Mouse (Mus musculus): ENCODE measurements around the gene Dhrs3. TPM values are rescaled to one million over a fixed set of nuclear protein-coding genes. Genes with fewer than 3 reads are reported as not detected.

Dhrs3 gene
- total and polyA plus RNA-seq, 2 experiments from 2014 or later: 39.0 to 45.0 TPM

DNA sequence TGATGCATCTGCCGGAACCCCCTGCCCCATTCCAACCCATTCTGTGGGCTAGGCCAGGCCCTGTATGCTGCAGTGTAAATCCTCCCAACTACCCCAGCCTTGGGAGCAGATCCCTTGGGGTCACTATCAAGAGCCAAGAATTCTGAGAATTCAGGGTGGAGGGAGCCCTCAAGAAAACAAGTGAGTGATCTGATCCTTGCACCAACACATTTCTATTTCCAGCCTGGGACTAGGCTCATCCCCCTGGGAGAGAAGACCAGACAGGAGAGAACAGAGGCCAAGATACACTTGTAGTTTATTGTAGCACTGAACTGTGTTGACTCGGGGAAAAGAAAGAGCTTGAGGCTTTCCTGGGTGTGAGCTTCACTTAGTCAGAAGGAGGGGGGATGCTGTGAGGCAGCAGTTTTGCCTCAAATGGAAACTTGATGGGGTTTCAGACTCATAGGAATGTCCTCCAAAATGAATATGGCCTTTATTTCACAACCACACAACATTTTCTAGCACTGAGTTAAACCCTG lies 17.0 kb upstream of the Dhrs3 start:
- Histone ChIP-seq H3K4me3 (ENCODE audit: low read depth, low read length) (no peak overlapping the region), H3K9ac (replicated peaks; ENCODE audit: low read depth, low read length) (no peak overlapping the region), H3K4me1 (ENCODE audit: control insufficient read depth, insufficient read depth) (no peaks in the 10 kb centered on the region), H3K27me3 (ENCODE audit: control insufficient read depth, insufficient read depth, low read length) (no peaks in the 10 kb centered on the region), H3K4me2 (ENCODE audit: low read depth, low read length) (no peak overlapping the region), H3K36me3 (replicated peaks; ENCODE audit: control insufficient read depth, insufficient read depth, low read length) (no peaks in the 10 kb centered on the region), H3K27ac (ENCODE audit: low read depth) (no peak overlapping the region), H3K9me3 (replicated peaks; ENCODE audit: control insufficient read depth, low read length) (no peaks in the 10 kb centered on the region)
- DNase-seq (ENCODE audit: low spot score) (no peak), ATAC-seq (ENCODE audit: insufficient read depth, low read depth) (no peak)
- 69% methylated on average over 2 of the region's 2 CpGs for WGBS
- no peak for TF ChIP-seq CTCF (IDR thresholded peaks at IDR 0.05; ENCODE audit: low read depth)
- no peak for TF ChIP-seq EP300 (IDR thresholded peaks at IDR 0.05; ENCODE audit: low read depth)

DNA sequence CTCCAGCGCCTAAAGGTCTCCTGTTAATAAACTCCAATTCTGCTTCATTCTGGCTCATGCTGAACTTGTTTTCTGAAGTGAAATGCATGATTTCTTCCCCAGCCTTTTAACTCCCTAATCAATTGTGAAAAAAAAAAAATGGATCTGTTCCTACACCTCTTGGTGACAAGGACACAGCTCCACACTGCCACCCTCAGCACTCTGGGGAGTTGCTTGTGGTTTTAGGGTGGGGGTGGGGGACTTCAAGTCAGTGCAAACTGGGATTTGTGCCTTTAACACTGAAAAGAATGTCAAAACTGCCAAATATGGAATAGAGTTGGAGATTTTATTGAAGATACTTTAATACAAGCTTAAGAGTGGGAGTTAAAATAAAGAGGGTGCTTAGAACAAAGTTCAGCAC lies 13.1 kb upstream of the Dhrs3 start:
- DNase-seq (ENCODE audit: low spot score) (no peak), ATAC-seq (ENCODE audit: insufficient read depth, low read depth) (no peak)
- no peaks in the 10 kb centered on the region for H3K9me3 ChIP-seq (replicated peaks; ENCODE audit: control insufficient read depth, low read length)
- WGBS: 41% methylated on average over 1 of the region's 1 CpGs
- no peaks in the 10 kb centered on the region for H3K36me3 ChIP-seq (replicated peaks; ENCODE audit: control insufficient read depth, insufficient read depth, low read length)
- H3K4me2 ChIP-seq (ENCODE audit: low read depth, low read length): no peak overlapping the region
- no peak overlapping the region for H3K27ac ChIP-seq (ENCODE audit: low read depth)
- no peaks in the 10 kb centered on the region for H3K4me1 ChIP-seq (ENCODE audit: control insufficient read depth, insufficient read depth)
- TF ChIP-seq CTCF (IDR thresholded peaks at IDR 0.05; ENCODE audit: low read depth): no peak
- no peak for TF ChIP-seq EP300 (IDR thresholded peaks at IDR 0.05; ENCODE audit: low read depth)
- H3K4me3 ChIP-seq (ENCODE audit: low read depth, low read length): no peak overlapping the region
- no peaks in the 10 kb centered on the region for H3K27me3 ChIP-seq (ENCODE audit: control insufficient read depth, insufficient read depth, low read length)
- no peak overlapping the region for H3K9ac ChIP-seq (replicated peaks; ENCODE audit: low read depth, low read length)

DNA sequence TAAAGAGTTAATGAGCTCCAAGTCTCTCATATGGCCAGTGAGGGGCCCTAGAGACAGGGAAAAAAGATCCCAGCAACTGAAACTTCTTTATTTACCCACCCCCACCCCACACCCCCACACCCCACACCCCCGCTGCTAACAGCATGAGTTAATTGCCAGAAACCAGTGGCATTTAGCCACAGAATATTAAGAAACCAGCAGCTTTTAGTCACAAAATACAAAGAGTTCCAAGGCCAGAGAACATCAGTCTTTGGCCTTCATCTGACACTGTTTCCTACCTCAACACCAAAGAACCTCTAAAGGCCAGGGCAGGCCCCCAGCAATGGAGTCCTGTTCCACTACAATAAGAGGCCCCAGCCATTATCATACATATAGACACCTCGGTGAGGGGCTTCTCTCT lies 11.3 kb upstream of the Dhrs3 start:
- Histone ChIP-seq H3K27me3 (ENCODE audit: control insufficient read depth, insufficient read depth, low read length) (no peaks in the 10 kb centered on the region), H3K27ac (ENCODE audit: low read depth) (no peak overlapping the region), H3K9ac (replicated peaks; ENCODE audit: low read depth, low read length) (no peak overlapping the region), H3K4me2 (ENCODE audit: low read depth, low read length) (no peak overlapping the region), H3K36me3 (replicated peaks; ENCODE audit: control insufficient read depth, insufficient read depth, low read length) (no peaks in the 10 kb centered on the region), H3K9me3 (replicated peaks; ENCODE audit: control insufficient read depth, low read length) (no peaks in the 10 kb centered on the region), H3K4me3 (ENCODE audit: low read depth, low read length) (no peak overlapping the region), H3K4me1 (ENCODE audit: control insufficient read depth, insufficient read depth) (no peaks in the 10 kb centered on the region)
- DNase-seq (ENCODE audit: low spot score): no peak
- TF ChIP-seq CTCF (IDR thresholded peaks at IDR 0.05; ENCODE audit: low read depth) (no peak), EP300 (IDR thresholded peaks at IDR 0.05; ENCODE audit: low read depth) (no peak)
- 78% methylated on average over 2 of the region's 2 CpGs for WGBS
- no peak for ATAC-seq (ENCODE audit: insufficient read depth, low read depth)

DNA sequence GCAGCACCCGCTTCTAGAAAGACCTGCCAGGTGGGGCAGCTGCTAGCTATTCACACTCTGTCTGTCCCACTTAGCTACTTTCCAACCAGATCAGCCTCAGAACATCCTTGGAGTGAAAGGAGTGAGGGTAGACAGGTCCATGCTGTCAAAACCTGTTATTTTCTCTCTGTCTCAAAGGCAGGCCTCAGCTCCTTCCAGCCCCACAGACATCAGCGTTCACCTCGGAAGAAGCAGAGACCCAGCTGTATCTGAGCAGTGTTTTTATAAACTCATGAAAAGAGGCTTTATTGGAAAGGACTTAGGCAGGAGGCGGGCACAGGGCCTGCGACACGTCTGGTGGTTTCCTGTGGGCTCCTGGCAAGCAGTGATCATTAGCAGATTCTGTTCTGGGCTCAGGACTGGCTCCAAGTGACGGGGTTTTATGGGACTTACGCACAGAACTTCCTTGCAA lies 9.7 kb upstream of the Dhrs3 start:
- 63% methylated on average over 8 of the region's 8 CpGs for WGBS
- Histone ChIP-seq H3K36me3 (replicated peaks; ENCODE audit: control insufficient read depth, insufficient read depth, low read length) (no peaks in the 10 kb centered on the region), H3K4me3 (ENCODE audit: low read depth, low read length) (no peak overlapping the region), H3K9ac (replicated peaks; ENCODE audit: low read depth, low read length) (no peak overlapping the region), H3K4me2 (ENCODE audit: low read depth, low read length) (no peak overlapping the region), H3K27ac (ENCODE audit: low read depth) (no peak overlapping the region), H3K27me3 (ENCODE audit: control insufficient read depth, insufficient read depth, low read length) (no peaks in the 10 kb centered on the region), H3K4me1 (ENCODE audit: control insufficient read depth, insufficient read depth) (no peaks in the 10 kb centered on the region), H3K9me3 (replicated peaks; ENCODE audit: control insufficient read depth, low read length) (no peaks in the 10 kb centered on the region)
- DNase-seq (ENCODE audit: low spot score): no peak
- TF ChIP-seq CTCF (IDR thresholded peaks at IDR 0.05; ENCODE audit: low read depth) (no peak), EP300 (IDR thresholded peaks at IDR 0.05; ENCODE audit: low read depth) (no peak)
- no peak for ATAC-seq (ENCODE audit: insufficient read depth, low read depth)

DNA sequence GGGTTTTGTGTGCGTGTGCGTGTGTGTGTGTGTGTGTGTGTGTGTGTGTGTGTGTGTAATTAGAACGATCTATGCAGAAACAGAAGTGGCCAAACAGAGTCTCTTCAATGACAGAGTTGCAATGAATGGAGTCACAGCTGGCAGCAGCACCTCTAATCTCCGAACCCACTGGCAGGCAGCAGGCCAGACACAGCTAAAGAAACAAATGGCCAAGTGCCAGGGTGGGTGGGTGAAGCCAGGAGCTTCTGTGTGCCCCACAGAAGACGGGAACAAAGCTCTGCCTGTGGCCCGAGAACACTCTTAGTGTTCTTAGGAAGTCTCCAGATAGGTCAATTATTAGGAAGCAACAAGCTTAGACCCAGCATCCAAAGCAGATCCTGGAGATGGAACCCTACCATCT lies 6.2 kb upstream of the Dhrs3 start:
- WGBS: 46% methylated on average over 6 of the region's 6 CpGs
- H3K4me1 ChIP-seq (ENCODE audit: control insufficient read depth, insufficient read depth): no peaks in the 10 kb centered on the region
- no peak for ATAC-seq (ENCODE audit: insufficient read depth, low read depth)
- TF ChIP-seq CTCF (IDR thresholded peaks at IDR 0.05; ENCODE audit: low read depth): no peak
- no peak for TF ChIP-seq EP300 (IDR thresholded peaks at IDR 0.05; ENCODE audit: low read depth)
- H3K9ac ChIP-seq (replicated peaks; ENCODE audit: low read depth, low read length): no peak overlapping the region
- DNase-seq (ENCODE audit: low spot score): no peak
- no peaks in the 10 kb centered on the region for H3K9me3 ChIP-seq (replicated peaks; ENCODE audit: control insufficient read depth, low read length)
- no peaks in the 10 kb centered on the region for H3K27me3 ChIP-seq (ENCODE audit: control insufficient read depth, insufficient read depth, low read length)
- no peak overlapping the region for H3K4me2 ChIP-seq (ENCODE audit: low read depth, low read length)
- H3K36me3 ChIP-seq (replicated peaks; ENCODE audit: control insufficient read depth, insufficient read depth, low read length): no peaks in the 10 kb centered on the region
- no peak overlapping the region for H3K27ac ChIP-seq (ENCODE audit: low read depth)
- no peak overlapping the region for H3K4me3 ChIP-seq (ENCODE audit: low read depth, low read length)

DNA sequence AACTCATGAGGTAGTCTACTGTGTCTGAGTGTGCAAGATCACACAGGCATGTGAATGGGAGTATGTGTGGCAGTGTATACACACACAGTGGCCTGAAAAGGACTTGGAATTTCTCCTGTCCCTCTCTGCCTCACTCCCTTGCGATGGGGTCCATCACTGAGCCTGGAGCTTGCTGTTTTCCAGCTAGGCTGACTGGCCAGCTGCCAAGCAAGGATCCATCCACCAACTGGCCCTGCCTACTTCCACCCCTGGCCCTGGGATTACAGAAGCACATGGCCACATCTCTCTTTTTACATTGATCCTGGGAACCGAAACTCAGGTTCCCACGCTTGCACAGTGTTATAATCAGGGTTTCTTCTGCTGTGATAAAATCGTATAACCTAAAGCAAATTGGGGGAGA lies 3.9 kb upstream of the Dhrs3 start:
- Histone ChIP-seq H3K4me3 (ENCODE audit: low read depth, low read length) (no peak overlapping the region), H3K4me2 (ENCODE audit: low read depth, low read length) (no peak overlapping the region), H3K36me3 (replicated peaks; ENCODE audit: control insufficient read depth, insufficient read depth, low read length) (no peaks in the 10 kb centered on the region), H3K27ac (ENCODE audit: low read depth) (no peak overlapping the region), H3K27me3 (ENCODE audit: control insufficient read depth, insufficient read depth, low read length) (no peaks in the 10 kb centered on the region), H3K9me3 (replicated peaks; ENCODE audit: control insufficient read depth, low read length) (no peaks in the 10 kb centered on the region), H3K4me1 (ENCODE audit: control insufficient read depth, insufficient read depth) (no peaks in the 10 kb centered on the region), H3K9ac (replicated peaks; ENCODE audit: low read depth, low read length) (no peak overlapping the region)
- 73% methylated on average over 4 of the region's 4 CpGs for WGBS
- TF ChIP-seq CTCF (IDR thresholded peaks at IDR 0.05; ENCODE audit: low read depth): no peak
- no peak for TF ChIP-seq EP300 (IDR thresholded peaks at IDR 0.05; ENCODE audit: low read depth)
- ATAC-seq (ENCODE audit: insufficient read depth, low read depth) (no peak), DNase-seq (ENCODE audit: low spot score) (no peak)
